Mouse (Mus musculus): ENCODE measurements around the gene Dnah7a.
"Not testable (repeated sequence)": the region's sequence is repeated elsewhere in the genome, so short reads cannot be mapped to it uniquely, and the experiment has no call there.

Dnah7a gene

DNA sequence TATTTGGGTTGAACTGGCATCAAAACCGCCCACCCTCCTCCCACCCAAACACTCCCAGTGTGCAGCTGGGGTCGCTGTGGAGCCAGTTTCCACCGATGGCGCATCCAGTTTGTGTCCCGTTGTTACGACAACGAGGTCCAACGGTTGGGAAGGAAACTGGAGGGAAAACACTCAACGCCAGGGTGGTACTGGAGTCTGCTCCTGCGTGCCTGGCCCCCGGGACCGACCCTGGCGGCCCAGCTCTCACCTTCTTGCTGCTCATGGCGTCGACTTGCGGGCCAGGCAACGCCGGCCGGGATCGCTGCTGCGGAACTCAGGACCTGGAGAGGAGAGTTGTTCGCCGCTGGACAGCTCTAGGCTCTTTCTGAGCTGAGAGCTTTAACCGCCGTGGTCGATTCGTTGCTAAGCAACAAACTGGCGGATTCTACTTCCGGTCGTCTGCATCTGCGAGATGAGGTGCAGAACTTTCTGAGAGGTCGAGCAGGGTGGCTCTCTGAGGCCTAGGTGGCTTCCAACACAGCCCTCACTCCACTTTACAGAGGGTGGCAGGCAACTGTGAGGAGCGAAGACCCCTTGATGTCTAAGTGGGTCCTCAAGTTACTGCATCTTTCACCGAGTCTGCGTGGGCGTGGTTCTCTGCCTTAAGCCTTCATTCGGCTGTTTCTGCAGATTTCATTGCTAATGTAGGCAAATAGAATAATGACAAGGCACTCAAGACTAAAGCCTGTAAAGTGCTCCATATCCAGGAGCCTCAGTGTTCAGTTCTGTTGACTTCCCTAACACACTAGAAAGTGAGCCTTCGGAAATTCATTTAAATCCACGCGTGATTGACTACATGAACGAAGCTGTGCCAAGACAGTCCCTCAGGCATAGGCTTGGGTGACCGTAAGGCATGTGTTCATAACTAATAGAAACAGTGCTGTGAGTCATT is at the start of gene Dnah7a:
Gene Dnah7a, minus strand, starts transcription at position 354 of the 931 bp plus-strand sequence.
- in situ Hi-C loops (cut with MboI; ENCODE audit: unreplicated experiment in 2 of 2), result loop anchor here (5.0 to 25.0 kb wide), 5 partner anchors 352 to 856 kb away; partner anchors contain the start of genes Asdurf (in 1 of the 2), Asnsd1 (in 1 of the 2), Gm28551 (in 1 of the 2) and Mstn (in 1 of the 2)

DNA sequence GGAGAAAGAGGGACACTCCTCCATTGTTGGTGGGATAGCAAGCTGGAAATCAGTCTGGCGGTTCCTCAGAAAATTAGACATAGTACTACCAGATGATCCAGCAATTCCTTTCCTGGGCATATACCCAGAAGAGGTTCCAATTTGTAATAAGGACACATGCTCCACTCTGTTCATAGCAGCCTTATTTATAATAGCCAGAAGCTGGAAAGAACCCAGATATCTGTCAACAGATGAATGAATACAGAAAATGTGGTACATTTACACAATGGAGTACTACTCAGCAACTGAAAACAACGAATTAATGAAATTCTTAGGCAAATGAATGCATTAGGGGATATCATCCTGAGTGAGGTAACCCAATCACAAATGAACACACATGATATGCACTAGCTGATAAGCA is 46.9 kb upstream of the Dnah7a start:
- in situ Hi-C loops (cut with MboI; ENCODE audit: unreplicated experiment in 2 of 2), result not testable (repeated sequence)

DNA sequence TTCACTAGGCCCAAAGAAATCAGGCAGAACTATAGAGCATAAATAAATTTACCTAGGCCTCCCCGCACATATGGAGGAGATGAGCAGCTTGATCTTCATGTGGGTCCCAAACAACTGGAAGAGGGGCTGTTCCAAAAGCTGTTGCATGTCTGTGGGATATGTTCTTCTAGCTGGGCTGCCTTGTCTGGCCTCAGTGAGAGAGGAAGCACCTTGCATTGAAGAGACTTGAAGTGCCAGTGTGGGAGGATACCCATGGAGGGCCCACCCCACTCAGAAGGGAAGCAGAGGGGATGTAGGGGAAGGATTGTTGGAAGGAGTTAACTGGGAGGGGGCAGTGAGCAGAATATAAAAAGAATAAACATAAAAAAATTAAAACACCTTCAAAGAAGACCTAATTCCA is 44.6 kb upstream of the Dnah7a start:
- in situ Hi-C loops (cut with MboI; ENCODE audit: unreplicated experiment in 2 of 2), result no loop called here

DNA sequence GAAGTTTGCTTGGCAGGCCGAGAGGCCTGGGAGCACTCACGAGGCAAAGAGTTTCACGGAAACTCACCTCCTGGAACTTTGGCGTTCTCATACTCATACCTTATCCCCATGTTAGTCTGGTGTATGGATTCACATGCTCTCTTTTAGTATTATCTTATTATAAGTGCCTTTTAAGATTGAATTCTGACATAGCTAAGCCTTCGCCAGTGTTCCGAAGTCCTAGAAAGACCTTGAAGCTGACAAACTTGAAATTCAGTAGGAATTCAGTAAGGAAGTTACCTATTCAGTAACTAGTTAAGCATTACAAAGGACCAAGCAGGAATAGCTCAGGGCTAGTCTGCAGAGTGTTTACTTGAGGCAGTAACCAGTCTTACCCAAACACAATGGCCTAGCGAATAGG is 44.1 kb upstream of the Dnah7a start:
- in situ Hi-C loops (cut with MboI; ENCODE audit: unreplicated experiment in 2 of 2), result not testable (repeated sequence)

DNA sequence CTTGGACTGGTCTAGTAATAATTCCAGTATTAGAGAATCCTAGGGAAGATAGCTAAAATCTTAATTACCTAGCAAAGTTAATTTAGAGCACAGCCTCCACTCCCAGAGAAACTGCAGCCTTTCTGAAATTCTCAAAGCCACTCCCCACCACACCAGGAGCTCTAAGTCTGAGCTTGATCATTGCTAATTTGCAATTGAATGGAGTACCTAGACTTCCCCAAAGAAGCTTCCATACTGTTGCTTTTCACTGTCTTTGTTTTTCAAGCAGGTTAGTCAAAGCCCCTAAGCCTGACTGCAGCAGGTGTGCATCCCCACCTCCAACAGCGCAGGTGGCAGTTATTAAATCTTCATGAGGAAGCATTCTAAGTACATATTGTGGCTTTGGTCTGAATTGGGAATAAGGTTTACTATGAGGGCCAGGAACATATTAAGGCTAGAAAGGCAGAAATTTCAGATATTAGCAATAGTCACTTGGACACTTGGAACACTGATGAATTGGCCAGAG is 43.3 kb upstream of the Dnah7a start:
- in situ Hi-C loops (cut with MboI; ENCODE audit: unreplicated experiment in 2 of 2), result not testable (repeated sequence)

DNA sequence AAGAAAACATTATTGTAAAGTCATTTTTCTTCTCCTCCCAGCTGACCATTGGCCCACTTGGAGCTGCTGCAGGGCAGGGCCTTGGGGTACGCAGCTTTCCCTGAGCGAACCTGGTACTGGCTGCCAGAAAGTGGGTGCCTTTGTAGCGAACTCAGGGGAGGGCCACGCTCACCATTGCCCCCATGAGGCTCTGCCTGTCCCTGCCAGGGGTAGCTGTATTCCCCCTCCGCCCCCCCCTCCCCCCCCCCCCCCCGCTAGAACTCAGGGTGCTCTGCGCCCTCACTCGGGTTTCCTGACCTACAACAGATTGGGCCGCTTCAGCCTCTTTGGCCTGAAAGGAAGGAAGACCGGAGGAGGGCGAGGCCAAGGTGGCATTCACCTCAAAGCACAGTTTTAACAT is 42.0 kb upstream of the Dnah7a start:
- in situ Hi-C loops (cut with MboI; ENCODE audit: unreplicated experiment in 2 of 2), result no loop called here

DNA sequence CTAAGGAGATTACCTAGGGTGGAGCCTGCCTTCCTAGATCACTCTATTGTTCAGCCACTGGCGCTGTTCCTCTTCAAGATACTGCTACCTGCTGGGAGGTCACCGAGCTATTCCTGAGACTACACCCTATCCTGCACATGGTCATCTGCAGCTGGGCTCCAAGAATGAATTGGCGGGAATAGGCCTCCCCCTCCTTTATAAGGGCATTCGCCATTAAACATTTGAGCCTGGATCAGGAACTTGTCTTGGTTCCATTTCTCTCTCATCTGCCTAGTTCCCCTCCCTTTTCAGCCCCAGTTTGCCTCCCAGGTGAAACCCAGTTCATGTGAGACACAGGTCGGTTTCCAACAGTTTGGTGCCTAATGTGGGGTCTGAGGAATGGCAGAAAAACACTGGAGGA is 39.4 kb upstream of the Dnah7a start:
- in situ Hi-C loops (cut with MboI; ENCODE audit: unreplicated experiment in 2 of 2), result no loop called here

DNA sequence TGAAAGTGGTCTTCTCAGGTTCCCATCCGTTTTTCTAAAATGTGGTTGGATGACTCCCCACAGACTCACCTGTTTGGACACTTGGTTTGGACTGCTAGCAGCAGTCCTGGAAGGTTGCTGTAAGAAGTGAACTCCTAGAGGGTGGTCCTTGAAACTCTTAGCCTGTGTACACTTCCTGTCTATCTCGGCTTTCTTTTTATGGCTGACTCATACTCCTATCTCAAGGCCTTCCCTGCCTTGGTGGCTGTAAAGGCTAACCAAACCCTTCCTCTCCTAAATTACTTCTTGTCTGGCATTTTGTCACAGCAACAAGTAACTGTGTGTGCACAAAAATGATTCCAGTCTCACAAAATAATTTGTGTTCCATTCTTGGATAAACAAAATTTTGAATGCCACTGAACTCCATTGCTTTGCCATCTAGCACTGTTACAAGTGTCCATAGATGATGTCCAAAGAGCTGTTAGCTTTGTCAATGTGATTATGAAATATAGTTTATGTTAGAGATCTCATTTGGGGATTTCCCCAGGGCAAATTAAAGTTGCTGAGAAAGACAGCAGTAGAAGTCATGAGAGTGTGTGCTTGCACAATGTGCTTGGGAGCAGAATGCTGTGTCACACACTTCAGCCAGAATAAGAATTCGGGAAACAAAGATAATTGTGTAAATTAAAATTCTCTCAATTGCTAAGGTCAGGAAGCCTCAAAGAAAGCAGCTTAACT is 35.3 kb upstream of the Dnah7a start:
- in situ Hi-C loops (cut with MboI; ENCODE audit: unreplicated experiment in 2 of 2), result no loop called here

DNA sequence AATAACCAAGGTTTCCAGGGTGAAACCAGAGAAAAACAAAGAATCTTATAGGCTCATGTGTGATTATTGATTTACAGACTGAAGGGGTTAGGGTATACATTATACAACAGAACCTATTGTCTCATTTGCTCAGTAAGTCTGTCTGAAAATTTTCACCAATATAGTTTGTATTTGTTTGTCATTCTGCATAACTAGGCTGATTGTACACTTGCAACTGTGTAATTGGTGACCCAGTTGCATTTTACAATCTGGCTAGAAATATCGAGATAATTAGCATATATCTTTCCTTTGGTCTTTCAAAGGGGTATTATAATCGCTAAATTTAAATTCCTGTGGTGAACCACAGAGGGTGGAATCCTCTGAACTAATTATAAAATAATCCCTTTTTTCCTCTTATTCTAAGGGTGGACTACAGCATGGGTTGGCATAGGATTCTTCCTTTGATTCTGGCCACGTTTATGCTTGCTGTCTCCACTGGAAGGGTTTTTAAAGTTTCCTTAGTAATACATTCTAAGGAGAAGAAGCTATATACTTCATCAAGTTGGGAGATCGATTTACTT is 34.3 kb upstream of the Dnah7a start:
- in situ Hi-C loops (cut with MboI; ENCODE audit: unreplicated experiment in 2 of 2), result no loop called here

DNA sequence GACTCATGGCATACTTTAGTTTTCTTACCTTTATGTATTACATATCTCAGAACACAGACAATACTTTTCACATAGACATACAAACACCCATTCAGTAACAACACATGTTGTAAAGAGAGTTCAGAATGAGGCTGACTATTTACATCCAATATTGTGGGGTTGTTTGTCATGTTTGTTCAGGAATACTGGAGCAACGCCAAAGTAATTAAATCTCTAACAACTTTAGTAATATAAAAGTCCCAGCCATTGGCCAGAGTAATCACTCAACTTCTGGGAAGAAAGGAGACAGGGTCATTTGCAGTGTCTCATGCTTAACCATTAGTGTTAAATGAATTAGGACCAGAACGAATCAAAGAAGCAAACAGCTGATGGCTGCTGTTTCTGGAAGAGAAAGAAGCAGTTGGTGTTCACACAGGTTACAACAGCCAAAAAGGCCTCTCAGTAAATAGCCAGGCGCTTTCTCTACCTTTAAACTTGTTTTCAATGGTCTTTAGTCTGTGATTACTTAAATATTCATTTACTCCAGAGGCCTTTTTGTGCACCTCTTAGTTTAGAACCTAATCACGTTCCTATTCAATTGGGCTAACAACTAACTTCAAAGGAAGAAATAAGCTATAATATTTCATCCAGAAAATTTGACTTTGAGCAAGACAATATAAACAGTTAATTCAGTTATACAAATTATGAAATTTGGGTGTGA is 33.6 kb upstream of the Dnah7a start:
- in situ Hi-C loops (cut with MboI; ENCODE audit: unreplicated experiment in 2 of 2), result not testable (repeated sequence)

DNA sequence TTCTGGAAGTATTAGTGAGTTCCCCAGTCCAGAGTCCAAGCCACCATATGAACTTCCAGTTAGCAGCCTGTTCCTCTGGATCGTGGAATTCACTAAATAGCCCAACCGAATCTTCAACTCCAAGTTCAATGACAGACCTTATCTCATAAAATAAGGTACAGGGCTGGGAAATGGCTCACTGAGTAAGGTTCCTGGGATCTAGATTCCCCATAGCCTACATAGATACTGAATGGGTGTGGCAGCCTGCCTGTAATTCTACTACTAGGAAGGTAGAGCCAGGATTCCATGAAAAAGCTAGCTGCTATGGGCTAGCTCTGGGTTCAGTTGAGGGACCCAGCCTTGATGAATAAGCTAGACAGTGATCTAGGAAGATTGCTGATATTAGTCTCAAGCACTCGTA is 30.0 kb upstream of the Dnah7a start:
- in situ Hi-C loops (cut with MboI; ENCODE audit: unreplicated experiment in 2 of 2), result no loop called here

DNA sequence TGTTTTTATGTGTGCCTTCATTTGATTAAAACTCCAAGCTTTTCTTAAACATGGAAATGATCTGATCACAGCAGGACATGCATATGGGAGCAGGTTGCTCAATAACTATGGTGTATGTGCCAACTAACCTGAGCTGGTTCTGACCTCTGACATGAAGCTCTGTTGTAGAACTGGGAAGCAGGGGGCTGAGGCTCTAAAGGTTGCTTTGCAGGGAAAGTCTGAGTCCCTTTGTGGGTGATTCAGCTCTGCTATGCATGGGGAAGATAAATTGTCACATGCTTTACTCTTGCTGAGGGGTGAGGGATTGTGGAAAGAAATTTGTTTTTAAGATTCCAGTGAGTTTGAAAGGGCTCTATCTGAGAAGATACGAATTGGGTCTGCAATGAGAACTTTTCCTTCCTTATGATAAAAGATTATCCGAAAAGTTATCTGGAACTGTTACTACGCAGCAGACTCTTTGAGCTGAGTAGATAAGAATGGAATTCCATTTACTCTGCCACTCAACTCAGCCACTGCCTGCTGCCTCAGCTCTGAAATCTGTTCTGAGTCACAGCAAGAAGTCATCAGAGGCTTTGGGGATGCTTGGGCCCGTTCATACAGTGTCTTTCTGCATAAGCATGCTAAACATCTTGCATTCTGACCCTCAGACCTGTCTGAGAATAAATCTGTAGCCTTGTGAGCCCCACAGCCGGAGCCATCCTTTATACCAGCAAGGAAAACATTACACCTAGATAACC is 22.1 kb upstream of the Dnah7a start:
- in situ Hi-C loops (cut with MboI; ENCODE audit: unreplicated experiment in 2 of 2), result no loop called here

DNA sequence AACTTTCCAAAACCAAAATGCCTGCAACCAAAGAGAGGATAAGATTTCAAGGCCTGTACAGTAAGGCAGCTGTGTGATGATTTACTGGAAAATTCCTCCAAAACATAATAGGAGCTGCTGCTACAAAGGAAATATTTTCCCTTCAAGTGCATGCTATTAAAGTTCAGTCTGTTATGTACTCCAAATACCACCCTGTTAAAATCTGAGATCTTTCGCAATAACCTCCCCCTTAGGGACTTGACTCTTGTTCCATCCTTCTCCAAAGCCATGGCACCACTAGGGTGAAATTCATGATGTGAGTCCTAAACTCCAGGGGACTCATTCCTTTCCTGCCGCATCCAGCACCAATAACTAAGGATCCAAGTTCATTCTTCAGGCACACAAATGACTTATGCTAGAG is 20.3 kb upstream of the Dnah7a start:
- in situ Hi-C loops (cut with MboI; ENCODE audit: unreplicated experiment in 2 of 2), result no loop called here

DNA sequence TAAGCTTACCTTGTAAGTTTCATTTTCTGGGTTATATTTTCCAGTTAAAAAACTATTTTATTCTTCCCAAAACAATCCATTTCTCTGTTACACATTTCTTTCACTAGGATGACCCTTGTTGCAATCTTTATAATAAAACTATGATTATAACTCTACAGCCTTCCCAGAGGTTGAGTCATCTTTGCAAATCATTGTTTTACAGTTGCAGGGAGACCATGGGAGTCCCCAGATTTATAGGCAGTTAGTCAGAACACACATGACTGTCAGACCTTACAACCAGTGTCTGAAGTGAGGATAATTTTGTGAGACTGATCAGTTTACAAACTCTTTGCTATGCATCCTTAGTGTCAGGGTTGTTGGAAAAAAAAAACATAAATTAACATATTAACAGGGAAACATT is 14.8 kb upstream of the Dnah7a start:
- in situ Hi-C loops (cut with MboI; ENCODE audit: unreplicated experiment in 2 of 2), result loop anchor here (5.0 to 25.0 kb wide), 3 partner anchors 41 to 841 kb away; partner anchors contain the start of gene Pgap1 (in 1 of the 2)

DNA sequence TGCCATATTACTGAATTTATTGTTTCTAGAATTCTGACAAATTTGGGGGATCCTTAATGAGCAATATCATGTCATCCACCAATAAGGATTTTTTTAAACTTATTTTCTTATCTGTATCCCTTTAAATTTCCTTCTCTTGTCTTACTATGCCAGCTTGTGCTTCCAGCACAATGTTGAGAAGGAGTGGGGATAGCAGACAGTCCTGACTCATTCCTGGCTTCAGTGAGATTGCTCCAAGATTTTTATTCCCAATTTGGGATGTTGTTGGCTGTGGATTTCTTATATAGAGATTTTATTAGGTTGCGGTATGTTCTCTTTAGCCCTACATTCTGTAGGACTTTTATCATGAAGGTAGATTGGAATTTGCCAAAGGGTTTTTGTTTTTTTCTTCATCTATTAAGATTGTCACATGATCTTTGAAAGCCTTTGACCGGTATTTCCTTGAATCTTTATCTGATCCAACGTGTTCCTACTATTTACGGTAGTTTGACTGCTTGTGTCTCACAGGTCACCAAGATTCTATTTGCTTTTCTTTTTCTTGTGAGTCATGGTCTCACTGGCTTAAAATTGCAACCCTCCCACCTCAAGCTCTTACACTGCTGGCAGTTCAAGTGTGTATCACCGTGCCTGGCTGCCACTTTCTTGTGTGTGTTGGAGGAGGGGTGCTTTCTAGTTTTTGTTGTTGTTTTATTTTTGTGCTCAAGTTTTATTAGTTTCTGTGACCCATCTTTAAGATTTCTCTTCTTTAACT is 14.2 kb upstream of the Dnah7a start:
- in situ Hi-C loops (cut with MboI; ENCODE audit: unreplicated experiment in 2 of 2), result loop anchor here (5.0 to 25.0 kb wide), 3 partner anchors 42 to 842 kb away; partner anchors contain the start of gene Pgap1 (in 1 of the 2)

DNA sequence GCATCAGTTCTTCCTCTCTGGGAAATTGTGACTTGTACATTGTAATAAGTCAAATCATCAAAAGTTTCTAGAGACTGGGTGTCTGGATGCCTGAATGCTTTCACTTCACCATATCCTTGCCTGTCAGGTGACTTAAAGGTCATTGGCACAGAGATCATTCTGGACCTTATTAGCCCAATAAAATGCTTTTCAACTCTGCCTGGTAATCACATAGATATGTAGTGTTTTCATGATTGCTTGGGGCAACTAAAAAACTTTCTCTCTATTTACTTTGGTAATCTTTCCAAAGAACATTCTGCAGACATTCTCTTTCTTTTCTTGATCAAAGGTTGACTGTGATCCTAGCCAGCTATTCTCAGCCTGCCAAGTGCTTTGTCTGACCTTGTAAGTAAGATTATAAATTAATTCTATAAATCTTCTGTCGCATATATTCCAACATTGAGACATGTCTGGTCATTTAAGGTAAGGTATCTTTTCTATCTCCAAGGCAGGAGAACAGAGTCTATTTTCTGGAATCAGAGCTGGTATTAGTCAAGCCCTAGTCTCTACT is 9.5 kb upstream of the Dnah7a start:
- in situ Hi-C loops (cut with MboI; ENCODE audit: unreplicated experiment in 2 of 2), result loop anchor here (10.0 to 25.0 kb wide), 3 partner anchors 209 to 846 kb away; partner anchors contain the start of gene Pgap1 (in 1 of the 2)

DNA sequence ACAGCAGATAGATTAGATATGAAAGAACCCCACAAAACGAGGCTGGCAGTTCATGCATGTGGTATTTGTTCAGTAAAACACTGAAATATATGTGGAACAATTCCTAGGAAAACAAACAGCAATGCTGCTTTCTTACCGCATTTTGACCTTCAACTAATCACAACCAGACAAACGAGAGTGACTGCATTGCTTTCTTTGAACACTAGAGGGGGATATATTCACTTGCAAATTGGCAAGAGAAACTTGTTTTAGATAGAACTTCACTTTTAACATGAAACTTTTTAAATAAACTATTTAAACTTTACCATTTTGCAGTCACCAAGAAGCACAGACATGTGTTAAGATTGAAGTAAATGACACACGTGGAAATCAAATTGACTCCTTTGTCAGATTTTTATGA is 8.9 kb upstream of the Dnah7a start:
- in situ Hi-C loops (cut with MboI; ENCODE audit: unreplicated experiment in 2 of 2), result loop anchor here (10.0 to 25.0 kb wide), 3 partner anchors 209 to 847 kb away; partner anchors contain the start of gene Pgap1 (in 1 of the 2)

DNA sequence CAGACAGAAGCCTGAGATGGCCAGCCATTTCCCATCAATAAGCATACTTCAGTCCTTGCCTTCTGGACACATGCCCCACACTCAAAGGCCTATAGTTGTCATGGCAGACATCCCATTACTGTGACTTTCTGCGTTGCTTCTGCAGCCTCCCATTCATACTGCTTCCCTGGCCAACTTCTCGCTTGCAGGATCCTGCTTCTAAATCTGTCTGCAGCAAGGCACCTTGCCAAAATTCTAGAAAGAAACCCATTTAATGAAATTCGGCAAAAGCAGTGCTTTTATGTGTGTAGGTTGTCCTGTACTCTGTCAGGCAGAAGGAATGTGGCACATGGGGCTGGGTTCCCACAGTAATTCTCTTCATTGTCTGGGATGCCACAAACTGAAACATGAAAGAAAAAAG is 6.8 kb upstream of the Dnah7a start:
- in situ Hi-C loops (cut with MboI; ENCODE audit: unreplicated experiment in 2 of 2), result loop anchor here (10.0 to 25.0 kb wide), 3 partner anchors 211 to 849 kb away; partner anchors contain the start of gene Pgap1 (in 1 of the 2)
